Mouse (Mus musculus): ENCODE data around the gene Atg101. TPM values are rescaled to one million over a fixed set of nuclear protein-coding genes. Genes with fewer than 3 reads are reported as not detected.

Gene Atg101
- polyA plus RNA-seq, 1 experiment = 61.3 TPM

- Histone ChIP-seq H3K79me2 (ENCODE audit: control insufficient read depth, insufficient read depth) (peaks cover 22% of the 10 kb centered on the region), H3K27me3 (ENCODE audit: control insufficient read depth, insufficient read depth, insufficient read length) (no peaks in the 10 kb centered on the region), H3ac (ENCODE audit: control insufficient read depth, insufficient read length, low read depth) (no peak overlapping the region), H3K4me3 (ENCODE audit: insufficient read depth, poor library complexity, severe bottlenecking) (no peak overlapping the region), H3K79me3 (ENCODE audit: low read depth) (peaks cover 3% of the 10 kb centered on the region), H3K36me3 (ENCODE audit: control insufficient read depth, insufficient read depth) (no peaks in the 10 kb centered on the region)
- TF ChIP-seq MYOD1 (IDR thresholded peaks at IDR 0.05; ENCODE audit: control insufficient read depth, insufficient read length, low read depth) = no peak
- TF ChIP-seq USF1 (IDR thresholded peaks at IDR 0.05; ENCODE audit: low read depth) = no peak
- no peak for TF ChIP-seq MAX (IDR thresholded peaks at IDR 0.05)
- no peak for TF ChIP-seq FOSL1 (IDR thresholded peaks at IDR 0.05; ENCODE audit: insufficient read depth, low read length, poor library complexity, severe bottlenecking)
- TF ChIP-seq CEBPB (IDR thresholded peaks at IDR 0.05; ENCODE audit: low read depth) = no peak
- TF ChIP-seq CTCF (IDR thresholded peaks at IDR 0.05; ENCODE audit: control insufficient read depth, insufficient read depth, insufficient read length) = no peak
- no peak for TF ChIP-seq MYOG (IDR thresholded peaks at IDR 0.05; ENCODE audit: control insufficient read depth, extremely low read depth, insufficient read length)
Observed at GRCm38 (mm10) chr15:101251930-101252329, 32.1 kb upstream of the Atg101 start.

DNA sequence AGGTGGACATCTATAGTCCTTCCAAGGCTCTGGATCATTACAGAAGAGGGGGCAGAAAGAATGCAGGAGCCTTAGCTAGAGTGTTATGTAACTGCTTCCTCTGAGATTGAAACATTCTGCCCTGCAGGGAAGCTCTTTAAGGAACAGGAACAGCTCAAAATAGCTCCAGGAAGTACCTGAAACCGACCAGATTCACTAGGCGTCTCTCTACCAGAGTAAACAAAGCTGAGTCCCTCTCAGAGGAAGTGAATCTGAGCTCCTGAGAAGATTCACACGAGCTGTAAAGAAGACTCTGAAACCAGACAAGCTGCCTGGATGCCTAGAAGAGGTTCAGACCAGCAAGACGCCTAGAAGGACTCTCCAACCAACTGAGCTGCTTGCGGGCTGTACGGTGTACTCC, 31.5 kb upstream of the Atg101 start:
- Histone ChIP-seq H3ac (ENCODE audit: control insufficient read depth, insufficient read length, low read depth) (no peak overlapping the region), H3K36me3 (ENCODE audit: control insufficient read depth, insufficient read depth) (no peaks in the 10 kb centered on the region), H3K4me3 (ENCODE audit: insufficient read depth, poor library complexity, severe bottlenecking) (no peak overlapping the region), H3K27me3 (ENCODE audit: control insufficient read depth, insufficient read depth, insufficient read length) (no peaks in the 10 kb centered on the region), H3K79me2 (ENCODE audit: control insufficient read depth, insufficient read depth) (peaks cover 26% of the 10 kb centered on the region), H3K79me3 (ENCODE audit: low read depth) (peaks cover 3% of the 10 kb centered on the region)
- no peak for TF ChIP-seq MAX (IDR thresholded peaks at IDR 0.05)
- TF ChIP-seq FOSL1 (IDR thresholded peaks at IDR 0.05; ENCODE audit: insufficient read depth, low read length, poor library complexity, severe bottlenecking) = no peak
- no peak for TF ChIP-seq USF1 (IDR thresholded peaks at IDR 0.05; ENCODE audit: low read depth)
- no peak for TF ChIP-seq CTCF (IDR thresholded peaks at IDR 0.05; ENCODE audit: control insufficient read depth, insufficient read depth, insufficient read length)
- no peak for TF ChIP-seq CEBPB (IDR thresholded peaks at IDR 0.05; ENCODE audit: low read depth)

DNA sequence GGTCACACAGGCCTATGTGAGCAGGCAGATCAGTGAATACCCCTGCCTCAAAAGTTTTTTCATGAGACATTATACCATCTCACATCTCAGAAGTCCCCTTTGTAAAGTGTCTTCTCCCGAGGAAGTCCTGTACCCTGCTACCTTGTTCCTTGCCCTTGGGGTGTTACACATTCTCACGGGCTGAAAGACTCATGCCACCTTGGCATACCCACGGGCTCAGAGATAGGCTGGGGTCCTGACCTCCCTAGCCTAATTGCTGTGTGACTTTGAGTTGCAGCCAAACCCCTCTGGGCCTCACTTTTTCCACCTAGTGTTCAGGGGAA, 30.5 kb upstream of the Atg101 start:
- TF ChIP-seq CTCF (IDR thresholded peaks at IDR 0.05; ENCODE audit: control insufficient read depth, insufficient read depth, insufficient read length) (no peak), CEBPB (IDR thresholded peaks at IDR 0.05; ENCODE audit: low read depth) (no peak), USF1 (IDR thresholded peaks at IDR 0.05; ENCODE audit: low read depth) (no peak), MAX (IDR thresholded peaks at IDR 0.05) (no peak), MYOD1 (IDR thresholded peaks at IDR 0.05; ENCODE audit: control insufficient read depth, insufficient read length, low read depth) (no peak), FOSL1 (IDR thresholded peaks at IDR 0.05; ENCODE audit: insufficient read depth, low read length, poor library complexity, severe bottlenecking) (no peak), MYOG (IDR thresholded peaks at IDR 0.05; ENCODE audit: control insufficient read depth, extremely low read depth, insufficient read length) (no peak)
- peak overlapping the region; percentile 45 for H3K4me3 ChIP-seq (ENCODE audit: insufficient read depth, poor library complexity, severe bottlenecking)
- no peaks in the 10 kb centered on the region for H3K27me3 ChIP-seq (ENCODE audit: control insufficient read depth, insufficient read depth, insufficient read length)
- peaks cover 30% of the 10 kb centered on the region for H3K79me2 ChIP-seq (ENCODE audit: control insufficient read depth, insufficient read depth)
- H3K36me3 ChIP-seq (ENCODE audit: control insufficient read depth, insufficient read depth) = peaks cover 4% of the 10 kb centered on the region
- peaks cover 3% of the 10 kb centered on the region for H3K79me3 ChIP-seq (ENCODE audit: low read depth)
- H3ac ChIP-seq (ENCODE audit: control insufficient read depth, insufficient read length, low read depth) = no peak overlapping the region

DNA sequence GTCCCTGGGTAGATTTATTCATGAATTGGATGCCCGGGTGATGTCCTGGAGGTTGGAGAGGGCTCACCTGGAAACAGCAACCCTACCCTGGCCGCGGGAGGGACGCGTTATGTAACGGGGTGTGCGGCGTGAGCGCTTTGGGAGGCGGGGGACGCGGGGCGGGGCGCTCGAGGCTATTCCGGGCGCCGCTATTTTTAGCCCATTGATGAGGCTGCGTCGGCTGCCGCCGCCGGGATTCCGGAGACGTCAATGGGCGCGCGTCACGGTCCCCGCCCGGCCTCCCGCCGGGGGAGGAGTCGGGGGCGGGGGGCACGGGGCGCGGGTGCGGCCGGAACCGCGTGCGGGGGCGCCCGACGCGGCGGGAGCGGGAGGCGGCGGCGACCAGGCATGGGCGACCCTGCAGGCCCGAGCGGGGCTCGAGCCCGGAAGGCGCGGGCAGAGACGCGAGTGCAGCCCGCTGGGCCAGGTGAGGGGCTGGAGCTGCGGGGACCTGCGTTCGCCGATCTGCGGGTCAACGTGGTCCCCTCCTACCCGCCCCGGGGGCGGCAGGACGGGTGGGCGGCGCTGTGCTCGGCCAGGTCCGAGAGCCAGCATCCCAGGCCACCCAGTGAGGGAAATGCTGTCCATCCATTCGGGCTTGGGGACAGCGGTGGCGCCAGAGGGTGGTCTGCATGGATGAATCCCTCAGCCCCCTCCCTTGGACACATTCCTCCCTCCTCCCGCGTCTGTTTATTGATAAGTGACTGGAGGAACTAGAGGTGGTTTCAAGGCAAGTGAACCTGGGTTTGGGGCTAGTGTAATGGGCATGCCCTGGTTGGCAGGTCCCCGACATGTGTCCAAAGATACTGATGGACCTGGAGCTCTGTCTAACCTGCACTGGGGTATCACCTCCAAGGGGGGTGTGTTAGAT, 29.9 kb upstream of the Atg101 start, which contains the start of gene Nr4a1:
TSS of gene Nr4a1 (plus strand) at position 384 of the 910 bp plus-strand sequence.
- H3ac ChIP-seq (ENCODE audit: control insufficient read depth, insufficient read length, low read depth) = peak within 1 kb of the TSS; percentile 80
- no peak for TF ChIP-seq USF1 (IDR thresholded peaks at IDR 0.05; ENCODE audit: low read depth)
- no peak for TF ChIP-seq CEBPB (IDR thresholded peaks at IDR 0.05; ENCODE audit: low read depth)
- no peak for TF ChIP-seq MAX (IDR thresholded peaks at IDR 0.05)
- no peak for TF ChIP-seq MYOD1 (IDR thresholded peaks at IDR 0.05; ENCODE audit: control insufficient read depth, insufficient read length, low read depth)
- TF ChIP-seq FOSL1 (IDR thresholded peaks at IDR 0.05; ENCODE audit: insufficient read depth, low read length, poor library complexity, severe bottlenecking) = no peak
- no peak for TF ChIP-seq CTCF (IDR thresholded peaks at IDR 0.05; ENCODE audit: control insufficient read depth, insufficient read depth, insufficient read length)
- TF ChIP-seq MYOG (IDR thresholded peaks at IDR 0.05; ENCODE audit: control insufficient read depth, extremely low read depth, insufficient read length) = no peak
- peaks cover 3% of the 10 kb centered on the region for H3K79me3 ChIP-seq (ENCODE audit: low read depth)
- H3K79me2 ChIP-seq (ENCODE audit: control insufficient read depth, insufficient read depth) = peaks cover 30% of the 10 kb centered on the region
- peak within 1 kb of the TSS; percentile 45 for H3K4me3 ChIP-seq (ENCODE audit: insufficient read depth, poor library complexity, severe bottlenecking)
- no peaks in the 10 kb centered on the region for H3K27me3 ChIP-seq (ENCODE audit: control insufficient read depth, insufficient read depth, insufficient read length)
- H3K36me3 ChIP-seq (ENCODE audit: control insufficient read depth, insufficient read depth) = peaks cover 8% of the 10 kb centered on the region

GRCm38 (mm10) chr15:101255842-101256462, 28.1 kb upstream of the Atg101 start:
- Histone ChIP-seq H3K79me2 (ENCODE audit: control insufficient read depth, insufficient read depth) (peaks cover 30% of the 10 kb centered on the region), H3K79me3 (ENCODE audit: low read depth) (peaks cover 3% of the 10 kb centered on the region), H3K27me3 (ENCODE audit: control insufficient read depth, insufficient read depth, insufficient read length) (no peaks in the 10 kb centered on the region), H3K36me3 (ENCODE audit: control insufficient read depth, insufficient read depth) (peaks cover 8% of the 10 kb centered on the region), H3ac (ENCODE audit: control insufficient read depth, insufficient read length, low read depth) (no peak overlapping the region), H3K4me3 (ENCODE audit: insufficient read depth, poor library complexity, severe bottlenecking) (no peak overlapping the region)
- no peak for TF ChIP-seq MYOD1 (IDR thresholded peaks at IDR 0.05; ENCODE audit: control insufficient read depth, insufficient read length, low read depth)
- TF ChIP-seq USF1 (IDR thresholded peaks at IDR 0.05; ENCODE audit: low read depth) = no peak
- TF ChIP-seq MYOG (IDR thresholded peaks at IDR 0.05; ENCODE audit: control insufficient read depth, extremely low read depth, insufficient read length) = no peak
- TF ChIP-seq FOSL1 (IDR thresholded peaks at IDR 0.05; ENCODE audit: insufficient read depth, low read length, poor library complexity, severe bottlenecking) = no peak
- TF ChIP-seq MAX (IDR thresholded peaks at IDR 0.05) = no peak
- TF ChIP-seq CEBPB (IDR thresholded peaks at IDR 0.05; ENCODE audit: low read depth) = no peak
- TF ChIP-seq CTCF (IDR thresholded peaks at IDR 0.05; ENCODE audit: control insufficient read depth, insufficient read depth, insufficient read length) = no peak
